Mouse (Mus musculus): ENCODE data around the gene Armh3.

GRCm38 (mm10) chr19:45794718-45795117, 203.6 kb downstream of the Armh3 start:
- TF ChIP-seq GATA1 (IDR thresholded peaks at IDR 0.05; ENCODE audit: borderline replicate concordance, low read length) (no peak), FLI1 (IDR thresholded peaks at IDR 0.05; ENCODE audit: low read length) (no peak)

All from megakaryocyte, embryonic 14.5 days (primary cell).